Mouse (Mus musculus): ENCODE measurements around the gene Pde11a. TPM values are rescaled to one million over a fixed set of nuclear protein-coding genes. Genes with fewer than 3 reads are reported as not detected.

The Pde11a gene
- polyA plus RNA-seq, 1 experiment = 1.6 TPM

DNA sequence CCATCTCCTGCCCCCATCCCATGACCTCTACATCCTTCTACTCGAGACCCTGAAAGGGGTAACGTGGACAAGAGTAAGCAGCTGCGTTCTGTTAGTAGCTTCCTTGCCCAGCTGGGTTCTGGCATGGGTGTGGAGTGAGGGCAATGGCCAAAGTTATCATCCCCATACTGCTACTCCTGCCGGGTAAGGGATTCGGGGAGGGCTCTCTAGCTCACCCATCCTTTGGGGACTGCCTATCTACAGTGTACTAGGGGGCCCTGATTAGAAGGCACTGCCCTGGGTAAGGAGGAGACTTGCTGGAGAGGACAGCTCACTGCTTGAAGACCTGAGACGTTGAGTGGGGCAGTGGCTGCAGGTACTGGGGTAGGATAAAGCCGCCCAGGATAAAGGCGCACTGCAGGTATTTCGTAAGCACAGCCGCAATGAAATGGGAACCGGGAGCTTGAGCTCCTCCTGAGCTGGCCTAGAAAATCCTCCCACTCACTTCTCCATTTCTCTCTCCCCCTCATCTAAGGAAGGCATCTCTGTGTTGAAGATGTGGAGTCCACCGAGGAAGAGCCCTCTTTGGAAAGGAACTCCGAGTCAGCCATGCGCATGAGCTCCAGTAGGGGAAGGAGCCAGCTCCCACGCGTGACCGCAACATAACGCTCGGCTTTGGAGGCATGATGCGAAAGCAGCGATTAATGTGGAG lies 15.2 kb downstream of the Pde11a start:
- peak; percentile 10 to 39 for DNase-seq (ENCODE audit: extremely low spot score in 1 of 2, low spot score in 1 of 2)

DNA sequence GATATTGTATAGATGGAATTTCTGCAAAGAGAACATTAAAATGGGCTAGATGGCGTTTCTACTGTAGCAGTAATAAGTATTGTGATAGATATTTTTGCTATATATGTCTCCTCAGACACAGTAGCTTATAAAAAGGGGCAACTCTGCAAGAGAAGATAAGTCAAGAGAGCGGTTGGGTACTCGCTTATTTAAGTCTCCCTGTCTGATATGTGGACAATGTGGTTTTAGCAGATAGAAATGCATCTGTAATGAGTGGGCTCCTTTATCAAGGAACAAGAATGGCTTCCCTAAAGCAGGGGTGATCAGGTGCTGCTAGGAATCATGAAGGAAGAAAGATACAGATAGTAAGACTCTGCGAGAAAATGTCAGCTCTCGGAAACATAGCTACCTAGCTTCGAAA lies 18.2 kb downstream of the Pde11a start:
- DNase-seq (ENCODE audit: extremely low spot score in 1 of 2, low spot score in 1 of 2) = no peak

DNA sequence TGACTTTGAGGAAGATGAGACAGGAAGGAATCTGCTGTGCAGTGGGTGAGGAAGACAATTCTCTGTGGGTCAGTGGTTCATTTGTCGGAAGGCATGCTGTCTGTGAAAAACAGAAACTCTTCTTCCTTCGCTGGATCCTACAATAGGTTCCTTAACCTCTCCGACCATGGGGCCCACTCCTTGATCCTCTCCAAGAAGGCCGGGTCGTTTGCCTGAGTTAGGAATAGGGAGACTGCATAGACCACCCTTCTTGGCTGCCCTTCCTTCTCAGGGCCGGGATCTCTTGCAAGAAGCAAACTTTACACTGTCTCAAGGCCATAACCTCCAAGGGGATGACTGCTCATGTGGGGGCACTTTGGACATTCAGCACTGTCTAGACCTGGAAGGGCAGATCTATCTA lies 19.3 kb downstream of the Pde11a start:
- DNase-seq (ENCODE audit: extremely low spot score in 1 of 2, low spot score in 1 of 2) = no peak

DNA sequence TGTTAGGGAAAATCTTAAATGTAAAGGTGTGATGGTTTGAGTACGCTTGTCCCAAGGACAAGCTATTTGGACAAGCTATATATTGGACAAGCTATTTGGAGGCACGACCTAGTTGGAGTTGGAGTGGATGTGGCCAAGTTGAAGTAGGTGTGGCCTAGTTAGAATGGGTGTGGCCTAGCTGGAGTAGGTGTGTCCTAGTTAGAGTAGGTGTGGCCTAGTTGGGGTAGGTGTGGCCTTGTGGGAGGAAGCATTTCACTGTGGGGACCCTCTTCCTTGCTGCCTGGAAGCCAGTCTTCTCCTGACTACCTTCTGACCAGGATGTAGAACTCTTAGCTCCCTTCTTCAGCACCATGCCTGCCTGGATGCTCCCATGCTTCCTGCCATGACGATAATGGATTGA lies 50.9 kb downstream of the Pde11a start:
- no peak for DNase-seq (ENCODE audit: extremely low spot score in 1 of 2, low spot score in 1 of 2)

DNA sequence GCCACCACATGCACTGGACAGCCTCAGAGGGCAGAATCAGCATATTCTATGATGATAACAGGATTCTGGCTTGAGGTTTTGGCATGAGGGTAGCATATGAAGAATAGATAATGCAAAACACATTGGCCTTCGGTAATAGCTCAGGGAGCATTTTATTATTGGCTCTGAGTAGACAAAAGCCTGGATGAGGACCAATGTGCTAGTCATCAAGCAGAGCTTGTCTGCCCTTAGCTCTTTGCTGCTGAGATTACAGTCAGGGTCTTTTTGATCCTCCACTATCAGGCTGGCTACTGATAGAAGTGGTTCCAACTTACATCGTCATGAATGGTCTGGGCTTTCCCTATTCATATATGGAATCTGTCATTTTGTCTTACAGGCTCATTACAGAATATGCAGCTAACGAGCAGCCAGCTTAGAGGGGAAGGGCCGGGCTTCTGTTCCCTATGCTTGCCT lies 52.3 kb downstream of the Pde11a start:
- DNase-seq (ENCODE audit: extremely low spot score in 1 of 2, low spot score in 1 of 2) = no peak

DNA sequence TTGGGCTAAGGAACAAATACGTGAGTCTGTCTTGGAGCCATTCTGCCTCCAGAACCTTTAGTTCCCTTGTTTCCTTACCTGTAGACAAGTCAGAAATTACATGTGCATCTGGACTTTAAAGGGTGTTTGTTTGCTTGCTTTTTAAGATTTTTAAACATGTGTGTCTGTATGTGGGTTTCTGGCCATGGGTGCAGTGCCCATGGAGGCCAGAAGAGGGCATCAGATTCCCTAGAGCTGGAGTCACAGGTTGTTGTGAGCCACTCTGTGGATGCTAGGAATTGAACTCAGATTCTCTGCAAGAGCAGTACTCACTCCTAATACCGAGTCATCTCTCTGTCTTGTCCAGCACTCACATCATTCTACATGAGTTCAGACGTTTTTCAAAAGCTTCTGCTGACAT lies 53.4 kb downstream of the Pde11a start:
- DNase-seq (ENCODE audit: extremely low spot score in 1 of 2, low spot score in 1 of 2) = no peak

DNA sequence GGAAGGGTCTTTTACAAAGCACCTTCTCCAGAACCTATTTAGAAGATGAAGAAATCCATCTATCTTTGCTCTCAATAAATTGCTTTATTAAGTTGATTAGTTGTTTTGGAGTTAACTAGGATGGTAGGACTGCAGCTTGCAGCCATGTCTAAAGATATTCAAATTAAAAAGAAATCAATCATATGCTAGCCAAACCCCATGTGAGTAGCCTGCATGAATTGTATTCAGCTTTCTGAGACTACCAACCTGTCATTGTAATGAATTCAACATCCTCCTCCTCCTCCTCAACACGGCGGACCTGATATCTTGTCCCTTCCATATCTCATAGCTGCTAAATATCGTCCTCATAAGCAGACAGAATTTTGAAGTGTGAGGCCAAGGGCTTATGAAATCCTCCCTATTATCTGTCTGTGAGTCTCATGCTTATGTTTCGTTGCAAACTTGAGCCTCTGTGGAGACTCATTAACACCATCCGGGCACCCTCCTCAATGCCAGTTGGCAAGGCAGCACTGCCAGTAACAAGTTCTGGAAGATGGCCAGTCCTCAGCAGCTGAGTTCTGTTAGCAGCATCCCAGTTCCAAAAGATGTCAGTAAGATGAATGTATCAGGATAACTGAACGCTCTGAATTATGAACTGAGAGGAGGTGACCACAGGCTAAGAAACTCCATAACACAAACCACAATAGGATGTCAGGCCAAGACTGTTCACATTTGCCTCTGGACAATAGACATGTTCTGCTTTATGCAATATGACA lies 55.0 kb downstream of the Pde11a start:
- peak; percentile 67 to 85 for DNase-seq (ENCODE audit: extremely low spot score in 1 of 2, low spot score in 1 of 2)

DNA sequence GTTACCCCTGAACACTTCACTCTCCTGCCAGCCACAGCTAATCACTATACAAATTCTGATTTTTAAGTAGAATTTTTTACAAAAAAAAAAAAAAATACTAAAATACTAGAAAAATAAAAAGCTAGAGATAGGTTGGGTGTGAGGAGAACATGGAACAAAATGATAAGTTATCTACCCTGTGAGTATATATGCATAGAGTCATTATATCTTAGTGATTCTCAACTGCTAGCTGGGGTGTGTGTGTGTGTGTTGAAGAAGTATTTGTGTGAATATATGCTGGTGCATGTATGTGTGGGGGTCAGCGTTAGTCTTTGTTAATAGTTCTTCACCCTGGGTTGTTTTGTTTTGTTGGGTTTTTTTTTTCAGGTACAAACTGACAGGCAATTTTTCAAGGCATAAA lies 69.1 kb downstream of the Pde11a start:
- DNase-seq (ENCODE audit: extremely low spot score in 1 of 2, low spot score in 1 of 2) = no peak

DNA sequence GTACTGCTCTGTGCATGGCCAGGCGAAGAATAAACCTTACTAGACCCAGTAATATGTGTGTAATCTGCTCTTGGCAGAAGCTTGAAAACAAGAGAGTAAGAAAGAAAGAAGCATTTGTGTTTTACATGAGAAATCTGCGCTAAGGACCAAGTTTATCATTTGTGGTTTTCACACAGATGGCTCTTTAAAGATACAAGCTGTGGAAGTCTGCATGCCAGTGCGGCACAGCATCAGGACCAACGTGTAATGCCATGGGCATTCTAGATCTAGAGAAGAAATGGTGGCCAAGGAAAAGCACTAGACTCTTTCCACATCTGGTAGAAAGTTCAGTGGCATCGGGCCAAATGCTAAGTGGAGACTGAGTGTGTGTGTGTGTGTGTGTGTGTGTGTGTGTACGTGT lies 71.2 kb downstream of the Pde11a start:
- no peak for DNase-seq (ENCODE audit: extremely low spot score in 1 of 2, low spot score in 1 of 2)

DNA sequence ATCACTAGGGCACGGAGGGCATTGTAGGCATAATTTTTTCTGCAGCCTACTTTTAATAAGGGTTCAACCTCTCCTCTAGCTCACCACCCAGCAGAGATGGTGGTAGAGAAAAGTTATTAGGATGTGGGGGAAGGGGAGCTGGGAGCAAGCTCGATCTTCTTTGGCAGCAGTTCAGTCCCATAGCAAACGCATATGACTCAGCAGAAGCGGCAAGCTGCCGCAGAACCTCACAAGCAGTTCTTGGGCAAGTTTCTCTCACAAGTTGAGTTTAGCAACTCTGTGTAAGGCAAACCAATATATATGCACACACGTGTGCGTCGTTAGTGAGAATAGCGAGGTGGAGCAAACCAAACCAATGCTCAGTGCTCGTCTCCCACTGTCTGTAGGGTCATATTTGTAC lies 72.0 kb downstream of the Pde11a start:
- peak in 1 of 2 experiments; percentile 69 for DNase-seq (ENCODE audit: extremely low spot score in 1 of 2, low spot score in 1 of 2)

DNA sequence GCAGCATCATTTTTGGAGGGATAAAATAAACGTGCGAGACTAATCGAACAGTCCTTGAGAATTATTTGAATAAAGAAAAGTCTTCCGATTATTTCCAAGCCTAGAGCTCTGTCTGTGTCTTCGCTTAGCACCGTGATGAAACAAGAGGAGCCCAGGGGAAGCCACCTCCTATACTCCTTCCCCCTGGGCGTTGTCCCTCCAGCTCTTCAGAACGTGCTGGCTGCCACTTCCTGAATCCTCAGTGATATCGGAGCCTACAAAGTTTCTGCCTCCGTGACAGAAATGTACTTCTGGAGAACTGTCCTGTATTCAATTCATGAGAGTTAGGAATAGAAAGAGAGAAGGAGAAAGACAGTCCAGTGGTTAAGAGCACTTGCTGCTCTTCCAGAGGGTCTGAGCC lies 74.3 kb downstream of the Pde11a start:
- no peak for DNase-seq (ENCODE audit: extremely low spot score in 1 of 2, low spot score in 1 of 2)

DNA sequence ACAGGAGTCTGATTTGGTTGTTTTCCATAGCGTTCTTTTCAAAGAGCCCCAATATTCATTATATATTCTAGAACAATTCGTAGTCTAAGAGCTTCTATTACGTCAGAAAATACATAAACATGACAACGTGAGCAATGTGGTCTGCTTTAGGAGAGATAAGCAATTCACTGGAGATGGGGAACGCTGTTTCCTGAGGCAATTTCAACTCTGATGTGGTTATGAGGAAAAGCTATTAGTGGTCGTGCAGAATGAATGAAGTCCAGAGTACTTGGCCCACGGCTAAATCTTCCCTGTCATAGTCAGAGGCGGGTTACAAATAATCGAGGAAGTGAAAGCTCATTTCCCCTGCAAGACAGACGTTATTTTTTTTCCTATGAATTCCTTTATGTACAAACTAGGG lies 75.9 kb downstream of the Pde11a start:
- no peak for DNase-seq (ENCODE audit: extremely low spot score in 1 of 2, low spot score in 1 of 2)

DNA sequence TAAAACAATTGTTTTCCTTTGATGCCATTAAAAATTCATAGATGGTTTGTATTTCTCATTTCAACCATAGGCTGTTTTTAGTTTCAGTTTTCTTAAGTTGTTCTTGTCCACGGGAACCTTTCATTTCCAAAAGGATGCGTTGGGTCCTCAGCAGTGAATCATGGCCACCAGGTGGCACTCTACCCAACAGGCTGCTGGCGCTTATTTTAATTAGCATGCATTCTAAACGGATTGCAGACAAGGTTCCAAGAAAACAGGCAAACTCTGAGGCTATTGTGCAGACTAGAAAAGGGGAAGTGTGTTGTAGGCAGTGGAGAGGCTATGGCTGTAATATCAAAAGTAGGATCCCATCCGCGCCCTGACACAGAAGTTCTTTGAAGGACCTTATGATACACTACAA lies 83.7 kb downstream of the Pde11a start:
- peak; percentile 18 to 85 for DNase-seq (ENCODE audit: extremely low spot score in 1 of 2, low spot score in 1 of 2)

DNA sequence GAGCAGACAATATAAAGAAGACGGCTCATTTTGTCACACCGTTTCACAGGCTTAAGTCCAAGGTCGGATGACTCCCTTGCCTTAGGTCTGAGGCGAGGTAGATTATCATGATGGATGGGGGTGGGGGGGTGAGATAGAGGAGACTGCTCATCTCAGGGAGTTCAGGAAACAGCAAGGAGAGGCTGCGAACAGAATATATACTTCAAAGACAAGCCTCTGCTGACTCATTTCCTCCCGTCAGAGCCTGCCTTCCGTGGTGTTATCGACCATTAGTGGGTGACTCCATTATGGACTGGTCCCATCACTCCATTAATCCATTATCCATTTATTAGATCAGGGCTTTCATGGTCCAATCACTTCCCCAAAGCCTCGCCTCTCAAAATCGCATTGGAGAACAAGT lies 87.2 kb downstream of the Pde11a start:
- DNase-seq (ENCODE audit: extremely low spot score in 1 of 2, low spot score in 1 of 2) = no peak

DNA sequence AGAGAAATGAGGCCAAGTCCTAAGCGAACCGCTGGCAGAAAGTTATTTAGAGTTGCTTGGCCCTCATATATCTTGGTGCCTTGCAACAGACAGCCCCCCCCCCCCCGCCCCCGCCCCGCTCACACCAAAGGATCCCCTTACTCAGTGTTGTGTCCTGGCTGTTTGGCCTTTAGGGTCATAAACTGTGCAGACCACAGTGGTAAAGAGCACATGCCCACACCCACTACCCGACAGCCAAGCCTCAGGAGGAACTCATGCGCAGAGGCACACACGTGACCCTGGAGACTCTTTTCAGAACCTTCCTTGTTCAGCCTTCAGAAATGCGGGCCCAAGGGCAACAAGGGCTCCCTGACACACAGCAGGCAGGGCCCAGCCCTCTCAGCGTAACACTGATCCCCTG lies 90.3 kb downstream of the Pde11a start:
- DNase-seq (ENCODE audit: extremely low spot score in 1 of 2, low spot score in 1 of 2) = no peak

DNA sequence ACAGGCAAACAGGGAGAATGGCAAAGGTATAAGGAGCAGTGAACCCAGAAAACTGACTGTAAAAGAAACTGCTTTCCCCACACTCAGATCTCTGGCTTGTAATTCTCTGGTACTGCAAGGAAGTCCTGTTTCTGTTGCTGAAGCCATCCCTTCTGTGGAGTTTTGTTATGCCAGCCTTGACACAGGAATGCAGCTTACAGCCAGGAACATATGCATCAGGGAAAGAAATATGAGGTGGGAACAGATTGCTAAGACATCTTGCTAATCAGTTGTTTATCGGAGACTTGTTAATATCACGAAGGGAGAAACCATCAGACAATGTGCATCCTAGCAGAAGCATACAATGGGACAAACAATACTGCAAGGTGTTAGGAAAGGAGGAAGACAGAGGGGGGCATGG lies 99.4 kb downstream of the Pde11a start:
- no peak for DNase-seq (ENCODE audit: extremely low spot score in 1 of 2, low spot score in 1 of 2)

DNA sequence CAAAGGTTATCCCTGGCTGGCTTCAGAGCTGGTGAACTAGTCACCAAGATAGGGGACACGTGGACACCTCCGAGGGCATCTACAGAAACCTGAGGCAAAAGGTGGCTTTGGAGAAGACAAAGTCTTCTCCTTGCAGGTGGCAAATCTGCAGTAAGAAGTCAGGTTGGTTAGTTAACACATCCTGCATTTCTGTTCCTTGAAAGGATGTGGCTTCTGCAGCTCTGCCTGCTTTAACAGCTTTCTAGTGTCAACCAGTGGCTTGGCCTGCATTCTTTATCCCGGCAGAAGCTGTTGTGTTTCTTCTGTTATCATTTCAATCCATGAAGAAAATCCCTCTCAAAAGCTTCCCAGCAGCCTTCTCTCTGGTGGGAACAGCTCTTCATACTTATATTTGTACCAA lies 100.1 kb downstream of the Pde11a start:
- DNase-seq (ENCODE audit: extremely low spot score in 1 of 2, low spot score in 1 of 2) = no peak

DNA sequence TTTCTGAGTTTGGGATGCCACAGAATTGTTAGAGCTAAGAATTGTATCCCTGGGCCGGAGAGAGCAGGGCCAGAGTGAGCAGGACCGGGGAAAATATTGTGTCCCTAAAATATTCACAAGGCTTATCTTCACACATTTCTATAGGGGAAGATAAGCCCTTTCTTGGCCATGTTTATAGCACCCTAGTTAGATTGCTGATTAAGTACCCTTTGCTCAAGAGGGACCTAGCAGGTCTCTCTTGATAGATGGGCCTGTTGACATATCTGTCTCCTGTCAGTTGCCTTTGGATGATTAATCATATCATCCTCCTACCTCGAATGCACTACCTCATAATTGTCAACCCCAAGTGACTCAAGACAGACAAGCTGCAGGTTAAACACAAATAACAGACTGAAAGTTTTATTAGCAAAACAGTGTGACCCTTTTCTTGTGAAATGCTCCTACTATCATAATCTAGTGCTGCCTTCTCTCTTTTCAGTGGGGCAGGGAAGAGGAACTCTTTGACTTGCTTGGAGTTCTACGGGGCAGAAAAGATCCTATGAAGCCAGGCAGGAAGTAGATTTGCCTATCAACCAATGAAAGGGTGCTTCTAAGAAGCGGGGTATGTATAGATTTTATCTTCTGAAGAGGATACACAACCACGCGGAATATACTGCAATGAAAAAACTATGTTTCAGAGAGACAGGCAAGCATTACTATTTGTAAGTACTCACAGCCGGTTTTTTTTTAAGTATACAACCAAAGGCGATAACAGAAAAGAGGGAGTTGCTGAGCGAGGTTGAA lies 100.7 kb downstream of the Pde11a start:
- no peak for DNase-seq (ENCODE audit: extremely low spot score in 1 of 2, low spot score in 1 of 2)

DNA sequence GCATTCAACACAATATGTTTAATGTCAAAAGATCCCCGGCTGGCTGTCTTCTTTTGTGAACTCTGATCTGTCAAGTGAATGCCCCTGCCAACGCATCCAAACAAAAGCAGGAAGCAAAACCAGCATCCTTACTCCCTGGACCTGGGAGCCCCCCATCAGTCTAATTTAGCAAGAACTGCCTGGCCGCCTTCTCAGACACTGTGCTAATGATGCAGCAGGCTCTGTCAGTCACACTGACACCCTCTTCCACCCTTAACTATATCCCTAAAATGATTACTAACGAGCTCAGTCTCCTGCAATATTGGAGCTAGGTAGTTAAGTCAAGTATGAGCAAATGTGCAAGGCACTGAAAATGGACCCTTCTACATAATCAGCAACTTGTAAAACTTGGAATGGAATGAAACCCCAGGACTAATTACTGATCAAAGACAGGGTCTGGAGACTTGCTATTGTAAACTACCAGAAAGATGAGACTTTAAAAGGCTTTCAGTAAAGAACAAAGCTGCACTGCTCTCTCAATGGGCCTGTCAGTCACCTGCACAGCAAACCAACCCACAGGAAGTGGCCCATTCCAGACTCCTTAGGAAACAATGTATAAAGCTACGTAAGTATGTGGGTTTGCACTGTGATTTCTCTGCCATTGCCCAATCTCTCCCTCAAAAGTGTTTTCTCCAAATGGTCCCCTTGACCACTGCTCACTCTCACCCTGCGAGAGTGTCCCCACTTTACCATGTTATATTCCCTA lies 118.0 kb downstream of the Pde11a start:
- no peak for DNase-seq (ENCODE audit: extremely low spot score in 1 of 2, low spot score in 1 of 2)

DNA sequence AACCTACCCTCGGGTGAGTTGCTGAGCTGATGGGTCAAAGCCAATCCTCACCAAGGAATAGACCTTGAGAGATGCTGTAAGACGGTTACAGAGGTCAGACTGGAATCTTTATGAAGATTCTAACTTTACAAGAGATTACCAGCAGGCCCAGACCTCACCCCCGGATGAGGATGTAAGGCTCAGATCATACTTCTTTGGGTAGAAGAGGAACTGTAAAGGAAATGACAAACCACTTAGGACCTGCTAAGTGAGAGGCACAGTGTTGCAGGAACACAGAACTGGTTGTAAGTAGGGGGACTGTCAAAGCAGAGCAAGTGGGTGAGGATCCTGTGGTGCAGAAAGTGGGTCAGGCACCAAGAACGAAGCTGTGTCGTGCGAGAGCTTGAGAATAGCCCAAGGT lies 119.0 kb downstream of the Pde11a start:
- DNase-seq (ENCODE audit: extremely low spot score in 1 of 2, low spot score in 1 of 2) = no peak

DNA sequence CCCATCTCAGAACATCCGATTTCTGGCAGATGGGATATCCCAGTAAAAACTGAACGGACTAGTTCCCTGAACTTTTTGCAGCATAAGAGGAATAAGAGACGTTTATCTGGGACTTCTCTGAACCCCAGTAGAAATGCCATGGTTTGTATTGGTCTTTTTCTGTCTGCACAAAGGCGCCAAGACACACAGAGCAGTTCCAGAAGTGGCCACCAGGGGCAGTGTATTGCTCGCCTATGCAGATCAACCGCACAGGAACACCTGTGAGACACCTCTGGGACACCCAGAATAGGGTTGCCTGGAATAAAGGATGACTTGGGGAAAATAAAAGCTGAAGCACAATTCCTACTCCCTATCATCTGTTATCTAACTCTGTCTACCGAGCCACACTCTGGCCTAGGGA lies 122.4 kb downstream of the Pde11a start:
- DNase-seq (ENCODE audit: extremely low spot score in 1 of 2, low spot score in 1 of 2) = peak in 1 of 2 experiments; percentile 18

All from frontal cortex, adult 2 months (tissue).